Mouse (Mus musculus) neural tube, embryonic 12.5 days (tissue): ENCODE results near the gene Psma3. TPM values are rescaled to one million over a fixed set of nuclear protein-coding genes. Genes with fewer than 3 reads are reported as not detected.

Source experiments
- ATAC-seq: fragments of 200-750 bp; cut with Nextera tagmentation; 2 replicates; pipeline ENCODE4 v1.8.0; 2017; ENCODE audit warnings: low read depth, mild to moderate bottlenecking, moderate TSS enrichment, moderate library complexity; ENCODE audit not compliant: low FRiP score
- H3K27ac ChIP-seq: fragments of 300-500 bp; sonication (generic); 2 replicates; pipeline ENCODE4 v1.5.1; 2016
- H3K27me3 ChIP-seq: fragments of 300-500 bp; sonication (generic); replicated peaks from 2 replicates; pipeline ENCODE4 v1.6.1; 2016; ENCODE audit warnings: mild to moderate bottlenecking
- H3K36me3 ChIP-seq: fragments of 300-500 bp; sonication (generic); 2 replicates; pipeline ENCODE4 v1.6.1; 2016; ENCODE audit warnings: mild to moderate bottlenecking
- H3K4me1 ChIP-seq: fragments of 300-500 bp; sonication (generic); 2 replicates; pipeline ENCODE4 v1.6.1; 2016
- H3K4me2 ChIP-seq: fragments of 300-500 bp; sonication (generic); replicated peaks from 2 replicates; pipeline ENCODE4 v1.6.1; 2016; ENCODE audit warnings: mild to moderate bottlenecking
- H3K4me3 ChIP-seq: fragments of 300-500 bp; sonication (generic); 2 replicates; pipeline ENCODE4 v1.5.1; 2016
- H3K9ac ChIP-seq: fragments of 300-500 bp; sonication (generic); 2 replicates; pipeline ENCODE4 v1.6.1; 2016; ENCODE audit warnings: mild to moderate bottlenecking
- H3K9me3 ChIP-seq: fragments of 300-500 bp; sonication (generic); 2 replicates; pipeline ENCODE4 v1.6.1; 2016; ENCODE audit warnings: mild to moderate bottlenecking
- WGBS: fragments of 180-500 bp; shearing (Covaris S2); methylation state at CpG from one replicate; pipeline ENCODE4 v1.1.7; 2016; 5-methylcytosine and 5-hydroxymethylcytosine counted together
- polyA plus RNA-seq: library from polyadenylated mRNA; unstranded; fragments of >200 nt; fragmentation: Nextera tagmentation; extraction: Ambion mirVana; gene quantifications from 2 replicates; pipeline ENCODE4 v1.2.1, GENCODE M21; 2016

Gene Psma3
- polyA plus RNA-seq, 1 experiment from 2014 or later: 554 TPM

DNA sequence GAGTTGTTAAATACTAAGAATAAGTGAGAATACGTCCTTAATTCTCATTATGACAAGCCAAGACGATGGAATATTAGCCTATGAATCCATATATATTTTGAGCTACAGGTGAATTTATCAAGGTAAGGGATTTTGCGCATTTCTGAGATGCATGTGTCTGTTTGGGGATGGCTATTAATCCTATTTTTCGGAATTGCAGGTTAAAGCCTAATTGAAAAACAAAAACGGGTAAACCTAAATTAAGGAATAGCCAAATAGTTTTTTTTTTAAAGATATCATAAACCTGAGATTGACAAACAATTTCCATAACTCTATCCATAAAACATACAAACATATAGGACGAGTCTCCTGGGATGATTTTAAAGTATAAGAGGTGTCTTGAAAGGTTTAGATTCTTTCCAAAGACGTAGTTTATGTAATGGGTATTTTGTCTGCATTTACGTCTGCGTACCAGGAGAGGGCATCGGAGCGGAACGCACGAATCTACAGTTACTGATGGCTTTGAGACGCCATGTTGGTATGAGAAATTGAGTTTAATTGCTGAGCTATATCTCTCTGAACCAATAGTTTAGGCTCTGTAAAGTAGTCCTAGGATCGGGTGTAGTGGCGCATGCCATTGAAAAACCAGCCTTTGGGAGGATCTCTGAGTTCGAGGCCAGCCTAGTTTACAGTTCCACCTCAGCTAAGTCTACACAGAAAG, 4.8 kb upstream of the Psma3 start:
- Histone ChIP-seq H3K4me2 (peak overlapping the region; percentile 53), H3K9me3 (no peaks in the 10 kb centered on the region), H3K36me3 (peaks cover 1% of the 10 kb centered on the region; the same call in 1 of the 2 replicates), H3K4me3 (0 out of 2 replicates have a peak overlapping the region, but pooled peaks have one; percentile 21), H3K27me3 (no peaks in the 10 kb centered on the region), H3K9ac (no peak overlapping the region), H3K4me1 (no peaks in the 10 kb centered on the region), H3K27ac (no peak overlapping the region)
- 6% methylated on average over 17 of the region's 17 CpGs for WGBS
- ATAC-seq: no peak

DNA sequence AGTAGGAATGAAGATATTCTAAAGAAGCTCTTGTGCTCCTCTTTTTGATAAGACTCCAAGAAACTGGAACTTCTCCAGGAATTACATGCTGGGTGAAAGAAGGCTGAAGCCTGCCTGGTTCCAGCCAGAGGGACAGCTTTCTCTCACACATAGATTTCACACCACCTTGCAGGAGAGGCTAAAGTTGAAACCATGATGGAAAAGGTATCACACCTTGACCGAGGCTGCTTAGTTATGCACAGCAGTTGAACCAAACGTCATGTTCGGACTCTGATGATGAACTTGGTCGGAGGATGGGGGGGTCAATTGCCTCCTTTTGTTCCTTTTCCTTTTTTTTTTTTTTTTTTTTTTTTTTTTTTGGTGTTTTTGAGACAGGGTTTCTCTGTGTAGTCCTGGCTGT, 590 bp upstream of the Psma3 start:
- no peaks in the 10 kb centered on the region for H3K9me3 ChIP-seq
- no peak for ATAC-seq
- H3K27ac ChIP-seq: no peak overlapping the region
- H3K9ac ChIP-seq: no peak overlapping the region
- no peak overlapping the region for H3K4me2 ChIP-seq
- peaks cover under 1% of the 10 kb centered on the region; the same call in 1 of the 2 replicates for H3K36me3 ChIP-seq
- H3K4me3 ChIP-seq: no peak overlapping the region
- peaks cover 12% of the 10 kb centered on the region for H3K4me1 ChIP-seq
- WGBS: 83% methylated on average over 4 of the region's 4 CpGs
- H3K27me3 ChIP-seq: no peaks in the 10 kb centered on the region

DNA sequence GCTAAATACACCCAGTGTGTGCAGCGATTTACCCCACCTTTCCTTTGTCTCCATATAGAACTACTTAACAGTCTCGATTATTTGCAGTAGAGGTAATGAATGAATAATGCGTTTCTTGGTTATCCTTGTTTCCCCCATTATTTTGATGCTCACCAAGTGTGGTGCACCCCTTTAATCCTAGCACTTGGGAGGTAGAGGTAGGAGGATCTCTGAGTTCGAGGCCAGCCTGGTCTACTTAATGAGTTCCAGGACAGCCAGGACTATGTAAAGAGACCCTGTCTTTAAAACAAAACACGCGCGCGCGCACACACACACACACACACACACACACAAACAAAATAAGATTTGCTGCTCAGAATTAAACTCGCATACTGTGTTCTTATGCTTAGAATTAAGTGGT, 985 bp downstream of the Psma3 start:
- peak overlapping the region; percentile 83 for H3K4me3 ChIP-seq
- peak overlapping the region; percentile 86; the same call in 1 of the 2 replicates for H3K27ac ChIP-seq
- H3K4me2 ChIP-seq: peak overlapping the region; percentile 74
- ATAC-seq: no peak
- H3K4me1 ChIP-seq: peaks cover 12% of the 10 kb centered on the region
- H3K9ac ChIP-seq: peak overlapping the region; percentile 96
- WGBS: 32% methylated on average over 10 of the region's 10 CpGs
- H3K9me3 ChIP-seq: no peaks in the 10 kb centered on the region
- H3K36me3 ChIP-seq: peaks cover 7% of the 10 kb centered on the region; the same call in 1 of the 2 replicates
- H3K27me3 ChIP-seq: no peaks in the 10 kb centered on the region

GRCm38 (mm10) chr12:70975891-70976290, 1.5 kb downstream of the Psma3 start:
- Histone ChIP-seq H3K4me1 (peaks cover 12% of the 10 kb centered on the region), H3K4me3 (peak overlapping the region; percentile 83), H3K27me3 (no peaks in the 10 kb centered on the region), H3K4me2 (peak overlapping the region; percentile 74), H3K36me3 (peaks cover 10% of the 10 kb centered on the region; the same call in 1 of the 2 replicates), H3K9me3 (no peaks in the 10 kb centered on the region), H3K27ac (no peak overlapping the region), H3K9ac (0 out of 2 replicates have a peak overlapping the region, but pooled peaks have one; percentile 96)
- WGBS: 81% methylated on average over 3 of the region's 3 CpGs
- no peak for ATAC-seq

DNA sequence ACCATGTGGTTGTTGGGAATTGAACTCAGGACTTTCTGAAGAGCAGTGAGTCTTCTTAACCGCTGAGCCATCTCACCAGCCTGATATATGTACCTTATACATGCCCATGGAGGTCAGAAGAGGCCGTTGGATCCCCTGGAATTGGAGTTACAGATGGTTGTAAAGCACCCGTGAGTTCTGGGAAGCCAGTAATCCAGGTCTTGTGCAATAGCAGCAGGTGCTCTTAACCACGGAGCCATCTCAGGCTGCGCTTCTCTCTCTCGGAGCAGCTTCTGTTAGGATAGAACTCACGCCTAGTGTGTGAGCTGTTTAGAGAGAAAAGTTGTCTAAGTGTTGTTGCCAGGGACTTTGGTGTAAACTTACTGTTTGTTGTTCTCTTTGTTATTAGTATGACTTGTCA, 3.9 kb downstream of the Psma3 start:
- ATAC-seq: no peak
- 91% methylated on average over 7 of the region's 7 CpGs for WGBS

GRCm38 (mm10) chr12:70984855-70985550, 10.6 kb downstream of the Psma3 start:
- Histone ChIP-seq H3K9me3 (no peaks in the 10 kb centered on the region), H3K4me1 (no peaks in the 10 kb centered on the region), H3K27ac (no peak overlapping the region), H3K27me3 (no peaks in the 10 kb centered on the region), H3K4me3 (no peak overlapping the region), H3K4me2 (no peak overlapping the region), H3K9ac (no peak overlapping the region), H3K36me3 (peaks cover 71% of the 10 kb centered on the region)
- WGBS: 94% methylated on average over 7 of the region's 7 CpGs
- ATAC-seq: no peak

More for the DNA sequence above, 3.9 kb downstream of the Psma3 start:
- no peak overlapping the region for H3K9ac ChIP-seq
- no peak overlapping the region for H3K27ac ChIP-seq
- peaks cover 12% of the 10 kb centered on the region for H3K4me1 ChIP-seq
- no peaks in the 10 kb centered on the region for H3K27me3 ChIP-seq
- no peaks in the 10 kb centered on the region for H3K9me3 ChIP-seq
- H3K4me2 ChIP-seq: no peak overlapping the region
- peaks cover 25% of the 10 kb centered on the region for H3K36me3 ChIP-seq
- no peak overlapping the region for H3K4me3 ChIP-seq

- H3K4me1 ChIP-seq: no peaks in the 10 kb centered on the region
- peaks cover 49% of the 10 kb centered on the region for H3K36me3 ChIP-seq
- H3K9me3 ChIP-seq: no peaks in the 10 kb centered on the region
- H3K4me2 ChIP-seq: no peak overlapping the region
- 90% methylated on average over 5 of the region's 5 CpGs for WGBS
- no peak overlapping the region for H3K27ac ChIP-seq
- no peak for ATAC-seq
- no peaks in the 10 kb centered on the region for H3K27me3 ChIP-seq
- no peak overlapping the region for H3K9ac ChIP-seq
- no peak overlapping the region for H3K4me3 ChIP-seq
Measured at GRCm38 (mm10) chr12:70997225-70997624, 22.8 kb downstream of the Psma3 start.

- Histone ChIP-seq H3K4me1 (no peaks in the 10 kb centered on the region), H3K4me3 (no peak overlapping the region), H3K9ac (no peak overlapping the region), H3K27me3 (no peaks in the 10 kb centered on the region), H3K9me3 (no peaks in the 10 kb centered on the region), H3K4me2 (no peak overlapping the region), H3K27ac (no peak overlapping the region), H3K36me3 (peaks cover 41% of the 10 kb centered on the region)
- 64% methylated on average over 5 of the region's 5 CpGs for WGBS
- ATAC-seq: no peak
Measured at GRCm38 (mm10) chr12:70999423-70999903, 25.0 kb downstream of the Psma3 start.

- Histone ChIP-seq H3K9me3 (no peaks in the 10 kb centered on the region), H3K27ac (no peak overlapping the region), H3K4me2 (no peak overlapping the region), H3K36me3 (peaks cover 46% of the 10 kb centered on the region), H3K4me1 (no peaks in the 10 kb centered on the region), H3K4me3 (no peak overlapping the region), H3K27me3 (no peaks in the 10 kb centered on the region), H3K9ac (no peak overlapping the region)
- no peak for ATAC-seq
- WGBS: 90% methylated on average over 1 of the region's 1 CpGs
Measured at GRCm38 (mm10) chr12:71000344-71000743, 25.9 kb downstream of the Psma3 start.

GRCm38 (mm10) chr12:71001456-71001855, 27.0 kb downstream of the Psma3 start:
- WGBS: 61% methylated on average over 6 of the region's 6 CpGs
- H3K27ac ChIP-seq: no peak overlapping the region
- no peak overlapping the region for H3K9ac ChIP-seq
- ATAC-seq: no peak
- no peaks in the 10 kb centered on the region for H3K9me3 ChIP-seq
- H3K4me2 ChIP-seq: no peak overlapping the region
- H3K36me3 ChIP-seq: peaks cover 45% of the 10 kb centered on the region
- no peaks in the 10 kb centered on the region for H3K4me1 ChIP-seq
- H3K27me3 ChIP-seq: no peaks in the 10 kb centered on the region
- H3K4me3 ChIP-seq: no peak overlapping the region

- Histone ChIP-seq H3K9ac (no peak overlapping the region), H3K27ac (no peak overlapping the region), H3K4me1 (no peaks in the 10 kb centered on the region), H3K36me3 (peaks cover 50% of the 10 kb centered on the region), H3K4me2 (no peak overlapping the region), H3K27me3 (no peaks in the 10 kb centered on the region), H3K9me3 (no peaks in the 10 kb centered on the region), H3K4me3 (no peak overlapping the region)
- 92% methylated on average over 5 of the region's 6 CpGs for WGBS
- ATAC-seq: no peak
Measured at GRCm38 (mm10) chr12:71003760-71004426, 29.5 kb downstream of the Psma3 start.

GRCm38 (mm10) chr12:71006141-71006540, 31.7 kb downstream of the Psma3 start:
- H3K27me3 ChIP-seq: no peaks in the 10 kb centered on the region
- H3K9me3 ChIP-seq: no peaks in the 10 kb centered on the region
- H3K4me3 ChIP-seq: no peak overlapping the region
- H3K36me3 ChIP-seq: peaks cover 56% of the 10 kb centered on the region
- no peak overlapping the region for H3K4me2 ChIP-seq
- no peak overlapping the region for H3K27ac ChIP-seq
- no peak overlapping the region for H3K9ac ChIP-seq
- ATAC-seq: no peak
- no peaks in the 10 kb centered on the region for H3K4me1 ChIP-seq
- 95% methylated on average over 6 of the region's 6 CpGs for WGBS
